Mouse (Mus musculus): Measurements from ENCODE around the gene Myo1e.

GRCm38 (mm10) chr9:70220461-70221170, 13.5 kb downstream of the Myo1e start:
- TF ChIP-seq CTCF (IDR thresholded peaks at IDR 0.05; ENCODE audit: low read depth, low read length) = no peak
- no peak for TF ChIP-seq TAL1 (conservative IDR thresholded peaks at IDR 0.05; ENCODE audit: low read depth, low read length)
- no peak for TF ChIP-seq POLR2AphosphoS5 (IDR thresholded peaks at IDR 0.05; ENCODE audit: insufficient replicate concordance, low read depth, low read length)
- no peak for TF ChIP-seq GATA1 (IDR thresholded peaks at IDR 0.05; ENCODE audit: borderline replicate concordance, low read length)
- TF ChIP-seq GATA2 (IDR thresholded peaks at IDR 0.05; ENCODE audit: borderline replicate concordance, low read depth, low read length) = no peak

Data from G1E (cell line).